Mouse (Mus musculus): ENCODE data around the gene Chst12.

Gene Chst12

DNA sequence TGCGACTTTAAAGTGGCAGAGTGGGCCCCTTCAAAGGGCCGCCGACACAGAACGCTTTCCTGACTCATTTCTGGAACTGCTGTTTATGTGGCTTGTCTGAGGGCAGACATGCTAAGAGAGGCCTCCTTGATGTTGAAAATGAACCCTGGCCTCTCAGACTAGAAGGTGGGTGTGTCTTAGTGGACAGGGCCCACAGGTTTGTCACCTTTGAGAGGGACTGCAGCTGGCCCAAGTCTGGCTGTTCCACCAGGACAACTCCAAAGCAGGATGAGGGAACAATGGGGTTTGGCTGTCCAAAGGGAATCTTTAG, 12.5 kb downstream of the Chst12 start:
- DNase-seq: peak; percentile 14

DNA sequence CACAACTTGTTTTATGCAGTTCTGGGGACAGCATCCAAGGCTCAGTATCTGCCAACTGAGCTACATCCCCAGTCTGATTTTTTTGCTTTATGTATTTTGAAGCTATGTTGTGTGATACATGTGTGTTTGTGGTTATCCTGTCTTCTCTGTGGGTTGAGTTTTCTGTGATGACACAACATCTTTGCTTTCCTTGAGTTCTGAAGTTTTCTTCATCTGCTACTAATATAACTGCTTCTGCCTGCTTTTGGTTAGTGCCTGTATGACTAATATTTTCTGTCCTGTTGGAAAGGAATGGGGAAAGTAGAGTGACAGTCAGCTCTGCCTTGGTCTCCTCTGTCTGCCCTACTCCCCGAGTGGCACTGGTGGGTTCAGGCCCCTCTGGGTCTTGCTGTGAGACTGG, 15.8 kb downstream of the Chst12 start:
- DNase-seq: no peak

DNA sequence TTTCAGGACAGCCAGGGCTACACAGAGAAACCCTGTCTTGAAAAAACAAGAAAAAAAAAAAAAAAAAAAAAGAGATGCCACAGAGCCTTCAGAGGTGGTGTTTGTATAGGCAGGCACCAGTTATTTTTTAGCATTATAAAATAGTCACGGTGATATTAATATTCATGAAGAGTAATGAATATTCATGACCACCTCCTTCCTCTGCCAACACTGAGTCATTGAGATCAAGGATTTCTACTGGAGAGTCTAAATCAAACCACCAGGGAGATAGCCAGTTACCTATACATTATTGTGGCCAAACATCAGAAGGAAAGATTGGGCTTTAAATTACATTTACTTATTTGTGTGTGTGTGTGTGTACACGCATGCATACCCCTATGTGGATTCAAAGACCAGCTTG, 21.4 kb downstream of the Chst12 start:
- DNase-seq: no peak

DNA sequence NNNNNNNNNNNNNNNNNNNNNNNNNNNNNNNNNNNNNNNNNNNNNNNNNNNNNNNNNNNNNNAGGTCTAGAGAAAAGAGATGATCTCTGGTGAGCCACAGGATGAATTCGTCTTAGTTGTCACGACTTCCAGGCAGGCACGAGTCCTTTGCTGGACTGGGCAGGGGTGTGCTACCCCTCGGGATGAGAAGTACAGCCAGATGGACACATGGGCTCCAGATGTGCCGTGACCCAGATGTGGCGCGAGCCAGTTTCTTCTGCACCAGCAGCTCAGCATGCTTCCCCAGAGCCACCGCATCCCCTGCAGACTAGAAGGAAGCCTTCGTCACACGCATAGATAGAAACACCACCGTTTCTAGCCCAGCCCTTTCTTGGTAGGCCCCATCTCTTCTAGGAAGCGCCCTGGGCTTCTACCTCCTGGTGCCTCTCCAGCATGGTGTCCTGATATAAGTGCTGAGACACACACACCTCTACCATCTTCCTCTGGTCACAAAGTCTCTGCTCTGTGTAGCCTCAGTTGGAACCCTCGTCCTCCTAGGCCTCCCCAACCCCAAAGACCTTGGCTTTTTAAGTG, 32.8 kb downstream of the Chst12 start:
- no peak for DNase-seq

DNA sequence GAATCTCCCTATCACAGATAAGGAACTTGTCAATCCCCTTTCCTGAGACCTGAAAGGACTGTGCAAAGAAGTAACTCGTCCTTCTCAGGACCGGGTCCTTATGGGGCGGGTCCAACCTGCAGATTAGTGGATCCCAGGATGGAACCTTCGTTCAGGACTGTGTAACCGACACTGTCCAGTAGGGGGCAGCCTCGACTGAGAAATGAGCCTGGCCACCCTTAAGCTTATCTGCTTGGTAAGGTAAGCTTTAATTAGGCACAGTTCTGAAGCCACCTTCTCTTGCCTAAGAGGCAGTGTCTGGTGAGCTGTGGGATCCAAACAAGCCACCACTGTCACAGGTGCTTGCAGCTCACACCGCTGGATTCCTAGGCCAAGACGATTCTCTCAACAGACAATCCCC, 34.8 kb downstream of the Chst12 start:
- DNase-seq: peak; percentile 83

DNA sequence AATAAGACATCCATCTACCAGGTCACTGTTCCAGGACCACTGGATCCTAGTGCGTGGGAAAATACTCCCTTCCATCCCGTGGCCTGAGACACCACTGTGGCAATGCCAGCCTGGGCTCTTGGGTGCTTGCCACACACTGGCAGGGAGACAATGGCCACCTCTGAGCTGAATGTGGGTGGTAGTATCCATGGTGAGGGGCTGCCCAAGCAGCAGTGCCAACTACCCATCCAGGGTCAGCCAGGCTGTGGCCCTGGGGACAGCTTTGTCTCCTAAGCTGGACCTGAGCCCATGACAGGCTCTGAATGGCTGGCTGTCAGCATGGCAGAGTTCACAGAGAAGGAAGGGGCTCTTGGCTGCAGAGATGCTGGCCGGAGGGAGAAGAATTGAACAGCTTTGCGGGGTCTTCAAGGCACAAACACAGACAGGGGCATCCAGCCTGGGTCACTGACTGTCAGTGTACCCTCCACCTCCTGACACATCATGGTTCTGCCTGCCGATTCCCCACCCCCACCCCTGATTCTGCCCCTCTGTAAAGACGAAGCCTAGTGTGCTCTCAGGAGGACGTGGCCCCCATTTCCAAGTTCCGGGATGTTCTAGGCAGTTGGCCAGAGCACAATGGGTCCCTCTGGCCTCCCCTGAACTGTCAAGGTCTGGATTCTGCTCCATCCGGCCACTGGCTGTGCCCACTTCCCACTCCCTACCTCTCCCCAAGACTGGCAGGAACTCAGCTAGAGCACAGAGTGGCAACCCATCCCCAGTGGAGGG, 37.6 kb downstream of the Chst12 start:
- no peak for DNase-seq

DNA sequence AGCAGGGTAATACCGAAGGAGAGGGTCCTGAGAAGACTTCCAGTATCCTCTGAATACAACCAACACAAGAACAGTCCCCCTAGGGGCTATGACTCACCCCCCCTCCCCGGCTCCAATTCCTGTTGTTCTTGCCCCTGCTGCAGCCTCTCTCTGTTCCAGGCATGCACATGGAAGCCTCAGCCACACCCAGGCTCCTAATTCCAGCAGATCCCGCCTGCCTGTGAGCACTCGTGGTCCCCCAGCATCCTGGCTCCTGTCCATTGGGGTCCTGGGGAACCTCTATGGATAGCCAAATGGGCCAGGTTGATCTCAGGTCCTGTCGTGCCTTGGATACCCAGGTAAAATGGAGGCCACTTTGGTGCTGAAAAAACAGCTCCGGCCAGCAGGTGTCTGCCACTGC, 40.3 kb downstream of the Chst12 start:
- DNase-seq: no peak

DNA sequence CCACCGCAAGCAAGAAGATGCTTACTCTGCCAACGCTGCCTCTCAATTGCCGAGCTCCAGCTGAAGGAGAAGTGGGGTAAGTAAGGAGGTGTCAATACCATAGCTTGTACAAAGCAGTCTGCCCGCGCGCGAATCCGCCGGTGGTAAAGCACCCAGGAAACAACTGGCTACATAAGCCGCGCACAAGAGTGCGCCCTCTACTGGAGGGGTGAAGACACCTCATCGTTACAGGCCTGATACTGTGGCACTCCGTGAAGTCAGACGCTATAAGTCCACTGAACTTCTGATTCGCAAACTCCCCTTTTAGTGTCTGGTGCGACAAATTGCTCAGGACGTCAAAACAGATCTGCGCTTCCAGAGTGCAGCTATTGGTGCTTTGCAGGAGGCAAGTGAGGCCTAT, 41.0 kb downstream of the Chst12 start:
- no peak for DNase-seq

DNA sequence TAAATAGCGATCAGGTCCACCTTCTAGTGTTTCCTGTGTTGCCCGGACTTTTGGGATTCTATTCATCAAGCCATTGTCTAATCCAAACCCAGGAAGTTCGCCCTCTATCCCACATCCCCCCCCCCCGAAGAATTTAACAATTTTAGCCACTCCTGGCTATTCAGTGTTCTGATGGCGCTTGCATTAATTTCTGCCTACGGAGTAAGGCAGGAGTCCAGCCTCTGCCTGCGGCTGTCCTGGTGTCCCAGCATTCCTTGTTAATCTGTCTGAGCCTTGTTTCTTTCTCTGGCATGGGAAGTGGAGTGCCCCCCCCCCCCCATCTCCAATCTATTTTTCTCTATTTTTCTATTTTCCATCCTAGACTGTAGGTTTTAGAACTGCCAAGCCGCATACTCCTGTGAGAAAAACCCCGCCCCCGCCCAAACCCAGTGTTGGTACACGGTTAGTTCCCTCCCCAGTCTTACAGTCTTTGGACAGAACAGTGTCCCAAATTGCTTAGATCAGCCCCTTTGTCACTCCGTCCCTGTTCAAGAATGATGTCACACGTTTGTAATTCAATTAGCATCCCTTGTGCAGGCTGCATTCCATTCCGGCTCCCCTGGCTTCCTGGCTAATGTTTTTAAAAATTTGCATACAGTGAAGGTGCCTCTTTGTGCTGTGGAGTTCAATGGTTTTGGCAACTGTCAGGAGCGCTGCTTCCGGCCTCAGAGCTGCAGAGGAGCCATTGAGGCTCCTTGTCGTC, 44.1 kb downstream of the Chst12 start:
- DNase-seq: no peak

DNA sequence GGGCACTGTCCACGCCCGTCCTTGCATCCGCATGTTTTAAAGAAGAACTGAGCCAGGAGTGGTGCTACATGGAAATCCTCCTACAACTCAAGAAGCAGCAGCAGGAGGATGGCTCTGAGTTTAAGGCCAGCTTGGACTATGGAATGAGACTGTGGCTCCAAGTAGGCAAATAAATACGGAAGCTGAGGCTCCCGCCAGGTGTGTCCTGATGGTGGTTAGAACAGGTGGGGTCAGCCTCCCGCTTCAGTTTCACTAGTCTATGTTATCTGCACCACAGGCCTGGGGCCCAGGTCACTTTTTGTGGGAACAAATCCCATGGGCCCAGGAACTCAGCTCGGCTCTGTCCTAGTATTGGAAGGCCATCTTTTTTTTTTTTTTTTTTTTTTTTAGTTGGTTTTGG, 48.4 kb downstream of the Chst12 start:
- no peak for DNase-seq

DNA sequence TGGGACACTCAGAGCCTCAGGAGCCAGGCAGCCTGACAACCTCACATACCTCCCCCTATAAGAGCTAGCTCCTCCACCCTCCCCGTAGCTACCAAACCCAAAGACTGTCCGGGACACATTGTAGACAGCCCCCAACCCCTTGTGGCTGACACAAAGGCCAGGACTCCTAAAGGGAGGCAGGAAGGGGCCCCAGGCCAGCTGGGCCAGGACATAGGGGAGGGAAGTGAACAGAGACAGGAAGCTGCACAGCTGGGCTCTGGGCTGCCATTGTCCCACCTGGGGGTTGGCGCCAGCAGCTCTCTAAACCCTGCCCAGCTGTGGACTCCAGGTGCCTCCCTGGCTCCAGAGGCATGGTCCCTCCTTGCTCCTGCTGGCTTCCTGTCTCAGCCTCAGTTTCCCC, 51.5 kb downstream of the Chst12 start:
- peak; percentile 64 for DNase-seq

DNA sequence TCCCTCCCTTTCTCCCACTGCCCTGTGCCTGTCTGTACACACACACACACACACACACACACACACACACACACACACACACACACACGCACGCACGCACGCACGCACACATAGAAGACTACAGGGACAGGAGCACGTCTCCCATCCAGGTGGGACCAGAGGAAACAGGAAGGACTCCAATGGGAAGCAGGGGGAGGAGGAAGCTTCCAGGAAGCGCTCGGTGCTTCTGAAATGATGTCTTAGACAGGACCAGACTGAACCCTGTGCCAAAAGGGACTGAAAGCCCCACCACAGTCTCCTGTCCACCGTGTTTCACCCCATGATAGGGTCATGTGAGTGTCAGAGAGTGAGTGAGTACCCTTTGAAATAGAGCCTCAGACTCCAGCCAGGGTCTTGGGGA, 57.3 kb downstream of the Chst12 start:
- DNase-seq: no peak

DNA sequence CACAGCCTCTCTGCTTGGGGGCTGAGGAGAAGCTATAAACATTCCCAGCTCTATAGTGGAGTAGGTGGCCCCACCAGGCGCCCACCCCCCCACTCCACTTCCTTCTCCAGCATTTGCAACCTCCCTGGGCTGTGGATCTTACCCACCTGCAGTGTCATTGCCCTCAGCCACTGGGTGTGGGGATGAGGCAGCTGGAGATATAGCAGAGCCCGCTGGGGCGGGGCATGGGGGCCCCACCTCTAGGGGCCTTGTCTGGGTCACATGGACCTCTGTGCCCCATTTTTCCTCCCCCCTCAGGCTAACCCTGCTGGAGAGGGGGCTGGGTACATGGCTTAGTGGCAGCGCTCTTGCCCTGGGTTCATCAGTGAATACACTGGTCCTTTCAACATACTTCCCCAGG, 59.5 kb downstream of the Chst12 start, which contains the start of gene Grifin:
TSS of gene Grifin (minus strand) at position 176 of the 400 bp plus-strand sequence.
- DNase-seq: peak; percentile 42

DNA sequence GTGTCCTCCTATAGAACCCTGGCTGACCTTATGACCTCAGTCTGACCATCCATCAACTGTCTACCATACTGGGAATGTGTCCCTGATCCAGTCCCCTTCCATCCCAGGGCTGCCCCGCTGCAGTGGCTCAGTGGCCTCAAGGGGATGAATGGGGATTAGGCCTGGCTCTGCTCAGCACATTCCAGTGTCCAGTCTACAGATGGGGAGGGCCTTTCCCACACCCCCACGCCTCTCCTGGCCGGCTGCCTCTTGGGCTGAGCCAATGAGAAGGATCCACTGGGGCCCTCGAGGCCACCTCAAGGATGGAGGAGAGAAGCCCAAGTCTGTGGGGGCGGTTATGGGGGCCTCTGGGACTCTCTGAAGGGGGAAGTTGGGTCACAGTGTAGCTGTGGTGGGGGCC, 60.1 kb downstream of the Chst12 start:
- no peak for DNase-seq

DNA sequence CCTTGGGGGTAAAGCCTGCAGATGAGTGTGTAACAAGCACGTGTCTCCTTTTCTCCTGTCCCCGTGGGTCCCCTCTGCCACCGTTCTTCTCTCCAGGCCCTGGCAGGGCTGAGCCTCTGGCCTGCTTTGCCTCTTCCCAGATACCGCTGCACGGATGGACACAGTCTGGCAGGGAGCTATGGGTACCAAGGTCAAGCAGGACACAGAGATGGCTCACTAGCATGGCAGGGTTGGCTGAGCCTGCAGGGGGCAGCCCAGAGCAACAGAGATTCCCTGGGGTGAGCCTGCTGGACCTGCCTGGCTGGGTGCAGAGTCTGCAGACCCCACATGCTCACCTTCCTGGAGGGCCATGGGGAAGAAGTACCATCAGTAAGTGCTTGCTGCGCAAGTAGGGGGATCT, 60.5 kb downstream of the Chst12 start:
- DNase-seq: peak; percentile 72

DNA sequence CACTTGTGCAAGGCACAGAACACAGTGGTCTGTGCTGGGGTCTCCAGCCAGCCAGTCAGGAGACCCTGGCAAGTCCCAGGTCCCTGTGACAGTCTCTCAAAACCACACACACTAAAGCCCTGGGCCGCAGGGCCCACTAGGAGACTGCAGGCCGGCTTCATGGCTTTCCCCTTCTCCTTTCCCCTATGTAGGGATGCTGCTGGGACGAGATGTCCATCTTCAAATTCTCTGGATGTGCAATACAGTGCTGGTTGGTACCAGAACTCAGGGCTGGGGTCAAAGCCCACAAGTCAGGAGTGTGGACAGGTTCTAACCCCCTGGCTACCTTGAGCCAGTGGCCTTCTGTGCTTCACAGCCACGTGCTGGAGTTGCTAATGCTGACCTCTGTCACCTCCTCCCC, 60.9 kb downstream of the Chst12 start:
- DNase-seq: no peak

DNA sequence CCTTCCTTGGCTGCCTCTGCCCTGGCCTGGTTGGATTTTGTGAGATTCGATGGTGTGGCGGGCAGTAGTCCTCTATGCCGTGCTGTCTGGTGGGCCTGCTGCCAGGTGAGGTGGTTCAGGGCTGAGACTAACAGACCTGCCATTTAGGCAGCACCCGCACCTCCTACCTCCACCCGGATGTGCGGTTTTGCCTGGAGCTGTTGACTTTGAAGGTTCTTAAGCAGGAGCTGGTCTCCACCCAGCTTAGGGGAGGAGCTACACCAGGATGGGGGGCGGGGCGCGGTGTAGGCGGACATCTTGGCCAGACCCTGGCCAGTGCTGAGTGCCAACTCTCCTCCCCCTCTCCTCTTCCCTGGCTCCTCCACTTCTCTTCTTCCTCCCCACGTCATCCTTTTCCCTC, 62.0 kb downstream of the Chst12 start:
- peak; percentile 93 for DNase-seq

DNA sequence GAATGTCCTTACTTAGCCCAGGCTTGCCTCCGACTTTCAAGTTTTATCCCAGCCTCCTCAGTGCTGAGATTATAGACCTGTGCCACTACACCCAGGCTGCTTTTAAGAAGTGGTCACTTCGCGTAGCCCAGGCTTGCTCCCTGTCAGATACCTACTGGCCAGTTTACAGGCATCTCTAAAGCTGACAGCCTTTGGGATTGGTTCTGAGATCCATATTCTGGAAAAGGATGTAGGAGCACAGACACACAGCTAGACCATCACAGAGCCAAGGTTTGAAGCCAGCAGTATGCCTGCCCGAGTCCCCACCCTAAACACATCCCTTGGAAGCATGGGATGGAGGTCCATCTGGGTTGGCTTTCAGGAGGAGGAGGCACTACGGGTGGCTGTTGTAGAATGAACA, 62.4 kb downstream of the Chst12 start:
- DNase-seq: peak; percentile 3

DNA sequence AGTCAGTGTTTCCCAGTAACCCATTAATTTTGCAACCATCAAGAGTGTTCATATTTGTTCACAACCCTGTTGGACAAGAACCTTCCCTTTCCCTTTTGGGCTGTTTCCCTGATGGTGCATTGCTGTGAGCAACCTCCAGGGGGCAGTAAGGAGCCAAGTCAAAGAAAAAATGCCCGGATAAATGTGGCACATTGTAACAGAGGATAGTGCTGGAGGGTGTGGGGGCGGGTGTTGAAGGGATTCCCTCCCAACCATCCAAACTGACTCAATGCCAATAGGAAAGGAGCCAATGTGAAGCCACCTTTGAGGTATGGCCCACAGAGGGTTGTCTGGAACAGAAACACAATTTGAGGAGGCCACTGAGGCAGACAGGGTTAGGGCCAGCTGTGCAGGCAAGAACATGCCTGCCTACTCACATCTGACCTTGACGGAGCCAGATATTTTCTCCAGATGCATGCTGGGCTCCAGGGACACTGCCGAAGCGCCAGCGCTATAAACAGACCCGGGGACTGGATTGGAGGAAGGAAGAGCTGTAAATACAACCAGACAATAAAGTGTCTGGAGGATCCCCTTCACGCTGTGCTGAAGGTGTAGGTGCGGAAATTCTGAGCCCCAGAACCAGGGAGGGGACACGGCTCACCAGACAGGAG, 63.1 kb downstream of the Chst12 start:
- peak; percentile 66 for DNase-seq

DNA sequence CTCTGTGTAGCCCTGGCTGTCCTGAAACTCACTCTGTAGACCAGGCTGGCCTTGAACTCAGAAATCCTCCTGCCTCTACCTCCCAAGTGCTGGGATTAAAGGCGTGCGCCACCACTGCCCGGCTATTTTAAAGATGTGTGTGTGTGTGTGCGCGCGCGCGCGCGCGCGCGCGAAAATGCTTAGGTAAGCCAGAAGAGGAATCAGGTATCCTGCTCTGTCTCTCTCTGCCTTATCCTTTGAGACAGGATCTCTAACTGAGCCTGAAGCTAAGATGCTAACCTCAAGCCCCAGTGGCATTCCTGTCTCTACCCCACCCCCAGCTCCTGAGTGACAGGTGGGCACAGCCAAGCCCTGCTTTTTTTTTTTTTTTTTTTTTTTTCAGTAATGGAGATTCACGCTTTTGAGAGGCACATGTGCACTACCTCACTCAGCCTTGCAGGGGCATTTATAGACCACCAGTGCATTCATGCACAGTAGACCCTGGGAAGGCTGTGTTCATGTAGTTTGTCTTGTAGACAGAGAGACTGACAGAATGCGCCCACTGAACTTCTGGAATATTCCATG, 63.8 kb downstream of the Chst12 start:
- DNase-seq: no peak

DNA sequence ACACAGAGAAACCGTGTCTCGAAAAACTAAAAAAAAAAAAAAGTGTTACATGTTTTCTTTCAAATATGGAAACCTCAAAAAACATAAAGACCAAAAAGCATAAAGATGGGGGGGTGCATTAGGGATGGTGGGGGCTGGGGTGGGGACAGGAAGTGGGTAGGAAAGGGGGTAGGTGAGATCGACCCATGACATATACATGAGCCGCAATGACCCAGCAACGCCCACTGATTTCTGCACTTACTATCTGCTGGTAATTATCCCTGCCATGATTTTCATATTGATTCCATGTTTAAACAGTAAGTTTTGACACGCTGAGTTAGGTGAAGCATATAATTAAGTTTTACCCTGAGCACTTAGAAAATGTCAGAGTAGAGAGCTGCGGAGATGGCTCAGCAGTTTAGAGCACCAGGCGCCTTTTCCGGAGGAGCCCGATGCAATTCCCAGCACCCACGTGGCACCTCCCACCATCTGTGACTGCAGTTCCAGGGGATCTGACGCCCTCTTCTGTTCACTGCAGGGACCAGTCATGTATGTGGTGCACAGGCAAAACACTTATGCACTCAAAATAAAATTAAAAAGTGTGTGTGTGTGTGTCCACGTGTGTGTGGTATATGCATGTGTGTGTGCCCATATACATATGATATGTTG, 65.0 kb downstream of the Chst12 start:
- DNase-seq: no peak

DNA sequence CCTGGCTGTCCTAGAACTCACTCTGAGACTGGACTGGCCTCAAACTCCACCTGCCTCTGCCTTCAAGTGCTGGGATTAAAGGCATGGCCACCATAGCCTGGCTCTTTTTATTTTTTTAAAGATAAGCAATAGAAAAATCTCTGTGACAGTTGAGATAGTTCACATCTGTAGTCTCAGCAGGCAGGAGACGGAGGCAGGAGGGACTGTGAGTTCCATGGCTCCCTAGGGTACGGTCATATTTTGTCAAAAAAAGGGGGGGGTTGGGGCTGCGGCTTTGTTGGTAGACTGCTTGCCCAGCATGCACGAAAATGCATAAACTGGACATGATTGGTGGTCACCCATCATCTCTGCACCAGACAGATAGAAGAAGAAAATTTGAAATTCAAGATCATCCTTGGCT, 65.9 kb downstream of the Chst12 start:
- no peak for DNase-seq

DNA sequence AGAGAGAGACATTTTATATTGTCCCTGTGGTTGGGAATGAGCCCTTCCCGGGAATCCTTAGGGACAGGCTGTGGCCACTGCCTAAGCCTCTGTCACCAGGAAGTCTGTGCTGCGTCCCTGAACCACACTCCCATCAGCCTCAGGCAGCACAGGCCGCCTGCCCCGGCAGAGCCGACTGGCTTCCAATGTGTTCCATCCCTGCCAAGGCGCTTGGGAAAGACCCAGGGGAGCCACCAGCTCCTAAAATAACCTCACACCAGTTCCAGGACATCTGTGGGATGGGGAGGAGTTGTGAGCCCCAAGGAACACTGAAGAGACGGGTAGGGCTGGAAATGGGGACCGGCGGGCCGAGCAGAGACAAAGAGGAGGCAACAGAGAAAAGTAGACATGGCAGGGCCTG, 66.3 kb downstream of the Chst12 start:
- no peak for DNase-seq
